Comparison of ENCODE assay signal across 8 mouse cellular contexts in genomic region chr3:32736244-32737171, GRCm38 (mm10). TPM values are rescaled to one million over a fixed set of nuclear protein-coding genes. Genes with fewer than 3 reads are reported as not detected.
DNase-seq lines count a peak whose midpoint lies in the region; ATAC-seq and TF ChIP-seq lines count a peak whose summit lies in the region.

Gene Ndufb5 (plus strand): TSS chr3:32736990.

- no peaks in the 10 kb centered on the region for H3K9me3 ChIP-seq in embryonic facial prominence, embryonic 13.5 days
- no peaks in the 10 kb centered on the region for H3K9me3 ChIP-seq in limb, embryonic 12.5 days
- no peaks in the 10 kb centered on the region for H3K9me3 ChIP-seq in midbrain, embryonic 15.5 days

- peak; percentile 93 for DNase-seq in 3134 (ENCODE audit: extremely low read depth, insufficient read length, low spot score)
- peak; percentile 97 to 98 for DNase-seq in adrenal gland, postnatal 36 days
- DNase-seq in heart, adult 18-20 months, result peak; percentile 99
- peak; percentile 99 for DNase-seq in kidney, adult 2 months
- DNase-seq in spleen, adult 2 months (ENCODE audit: low read depth in 1 of 2, low spot score in 2 of 2), result peak; percentile 94 to 98

- no peak for TF ChIP-seq CTCF in kidney, adult 2 months (conservative IDR thresholded peaks at IDR 0.05; ENCODE audit: insufficient read depth, insufficient read length, low read depth, low read length)
- TF ChIP-seq CTCF in spleen, adult 2 months (IDR thresholded peaks at IDR 0.05; ENCODE audit: extremely low read depth, insufficient read depth, insufficient read length, insufficient replicate concordance), result no peak

- H3K36me3 ChIP-seq in embryonic facial prominence, embryonic 13.5 days, result peaks cover 25% of the 10 kb centered on the region
- no peaks in the 10 kb centered on the region for H3K36me3 ChIP-seq in kidney, adult 2 months (ENCODE audit: control insufficient read depth, insufficient read depth, low read length)
- peaks cover 26% of the 10 kb centered on the region for H3K36me3 ChIP-seq in limb, embryonic 12.5 days
- peaks cover 10% of the 10 kb centered on the region for H3K36me3 ChIP-seq in midbrain, embryonic 15.5 days (replicated peaks)
- H3K36me3 ChIP-seq in spleen, adult 2 months (ENCODE audit: control insufficient read depth, insufficient read depth, low read length), result peaks cover 8% of the 10 kb centered on the region

- peak within 1 kb of the TSS; percentile 80 for H3K4me2 ChIP-seq in embryonic facial prominence, embryonic 13.5 days
- H3K4me2 ChIP-seq in limb, embryonic 12.5 days, result peak within 1 kb of the TSS; percentile 71
- peak within 1 kb of the TSS; percentile 82 for H3K4me2 ChIP-seq in midbrain, embryonic 15.5 days

- peaks cover 15% of the 10 kb centered on the region for H3K4me1 ChIP-seq in embryonic facial prominence, embryonic 13.5 days
- H3K4me1 ChIP-seq in kidney, adult 2 months (ENCODE audit: control insufficient read depth, insufficient read depth, low read length), result peaks cover 6% of the 10 kb centered on the region
- H3K4me1 ChIP-seq in limb, embryonic 12.5 days (replicated peaks), result peaks cover 16% of the 10 kb centered on the region
- H3K4me1 ChIP-seq in midbrain, embryonic 15.5 days, result peaks cover 33% of the 10 kb centered on the region
- peaks cover 6% of the 10 kb centered on the region for H3K4me1 ChIP-seq in spleen, adult 2 months (ENCODE audit: control insufficient read depth, insufficient read depth, insufficient read length)

- under 1% methylated on average over 62 of the region's 62 CpGs for WGBS in embryonic facial prominence, embryonic 13.5 days
- under 1% methylated on average over 62 of the region's 62 CpGs for WGBS in kidney, adult 2 months
- under 1% methylated on average over 62 of the region's 62 CpGs for WGBS in limb, embryonic 12.5 days
- under 1% methylated on average over 62 of the region's 62 CpGs for WGBS in midbrain, embryonic 15.5 days
- WGBS in spleen, adult 2 months, result under 1% methylated on average over 62 of the region's 62 CpGs

- H3K9ac ChIP-seq in embryonic facial prominence, embryonic 13.5 days, result peak within 1 kb of the TSS; percentile 90
- peak within 1 kb of the TSS; percentile 79 for H3K9ac ChIP-seq in limb, embryonic 12.5 days (replicated peaks)
- H3K9ac ChIP-seq in midbrain, embryonic 15.5 days, result peak within 1 kb of the TSS; percentile 80

- H3K4me3 ChIP-seq in embryonic facial prominence, embryonic 13.5 days, result peak within 1 kb of the TSS; percentile 96
- peak within 1 kb of the TSS; percentile 82 for H3K4me3 ChIP-seq in kidney, adult 2 months (ENCODE audit: insufficient read depth, low read depth, low read length)
- H3K4me3 ChIP-seq in limb, embryonic 12.5 days (replicated peaks), result peak within 1 kb of the TSS; percentile 88
- peak within 1 kb of the TSS; percentile 68 for H3K4me3 ChIP-seq in midbrain, embryonic 15.5 days
- H3K4me3 ChIP-seq in spleen, adult 2 months (ENCODE audit: extremely low read depth, insufficient read depth, insufficient read length), result peak within 1 kb of the TSS; percentile 91

- peak within 1 kb of the TSS; percentile 78 for H3K27ac ChIP-seq in embryonic facial prominence, embryonic 13.5 days
- H3K27ac ChIP-seq in kidney, adult 2 months (ENCODE audit: insufficient read depth, low read depth, low read length), result peak within 1 kb of the TSS; percentile 82
- H3K27ac ChIP-seq in limb, embryonic 12.5 days, result peak within 1 kb of the TSS; percentile 78
- H3K27ac ChIP-seq in midbrain, embryonic 15.5 days, result peak within 1 kb of the TSS; percentile 87
- peak within 1 kb of the TSS; percentile 75 for H3K27ac ChIP-seq in spleen, adult 2 months (ENCODE audit: insufficient read depth, low read length)

- ATAC-seq in embryonic facial prominence, embryonic 13.5 days (ENCODE audit: insufficient number of reproducible peaks, insufficient read depth, low FRiP score, low TSS enrichment, low read depth), result peak; percentile 96
- ATAC-seq in limb, embryonic 12.5 days (ENCODE audit: insufficient number of reproducible peaks, insufficient read depth, low FRiP score, low TSS enrichment, low read depth), result peak; percentile 98
- ATAC-seq in midbrain, embryonic 15.5 days (replicated peaks), result peak; percentile 99

- peak; percentile 41 for TF ChIP-seq POLR2A in kidney, adult 2 months (IDR thresholded peaks at IDR 0.05; ENCODE audit: low read depth, low read length)
- TF ChIP-seq POLR2A in spleen, adult 2 months (IDR thresholded peaks at IDR 0.05; ENCODE audit: low read depth, low read length), result peak; percentile 40; the same call in 1 of the 2 replicates

- no peaks in the 10 kb centered on the region for H3K27me3 ChIP-seq in embryonic facial prominence, embryonic 13.5 days
- H3K27me3 ChIP-seq in kidney, adult 2 months (replicated peaks; ENCODE audit: control insufficient read depth, insufficient read depth, low read length), result no peaks in the 10 kb centered on the region
- no peaks in the 10 kb centered on the region for H3K27me3 ChIP-seq in limb, embryonic 12.5 days
- no peaks in the 10 kb centered on the region for H3K27me3 ChIP-seq in midbrain, embryonic 15.5 days (replicated peaks)
- H3K27me3 ChIP-seq in spleen, adult 2 months (ENCODE audit: control insufficient read depth, insufficient read depth, low read length), result no peaks in the 10 kb centered on the region

RNA-seq across cellular contexts. Expression of gene Ndufb5, which starts in this region (rescaled TPM):
- 100 to 1,000 TPM; 367 to 402 TPM for total RNA-seq in adrenal gland, postnatal 36 days (2021)
- polyA plus RNA-seq in embryonic facial prominence, embryonic 13.5 days (2015; fragmentation: Nextera tagmentation; extraction: Ambion mirVana), result 325 and 339 TPM in 2 replicates
- 100 to 1,000 TPM; 913 to 962 TPM for total RNA-seq in heart, adult 18-20 months (2021)
- 450 and 540 TPM in 2 replicates for polyA plus RNA-seq in kidney, adult 2 months (2012; rRNA removed)
- 303 and 325 TPM in 2 replicates for polyA plus RNA-seq in limb, embryonic 12.5 days (2016; fragmentation: Nextera tagmentation; extraction: Ambion mirVana)
- polyA plus RNA-seq in midbrain, embryonic 15.5 days (2015; fragmentation: Nextera tagmentation; extraction: Ambion mirVana), result 268 and 273 TPM in 2 replicates
- 65.3 and 82.2 TPM in 2 replicates for polyA plus RNA-seq in spleen, adult 2 months (2012; rRNA removed)

Comparison
In these comparisons a context has a peak if more than half of its experiments do, and no peak if none do; other contexts are left out.
1. Peak in every context shown above with its lines: DNase-seq, ATAC-seq, H3K4me3 ChIP-seq and H3K27ac ChIP-seq.